Mouse (Mus musculus) hindbrain, postnatal 0 days (tissue): ENCODE results near the gene Wfs1. TPM values are rescaled to one million over a fixed set of nuclear protein-coding genes. Genes with fewer than 3 reads are reported as not detected.

Source experiments
- ATAC-seq: fragments of 200-750 bp; cut with Nextera tagmentation; 2 replicates; pipeline ENCODE4 v1.8.0; 2017; ENCODE audit warnings: mild to moderate bottlenecking, moderate TSS enrichment, moderate library complexity
- DNase-seq: peaks from one replicate; pipeline ENCODE4 v3.0.0-alpha.2; 2015; ENCODE audit warnings: low spot score
- H3K27ac ChIP-seq: fragments of 300-500 bp; sonication (generic); 2 replicates; pipeline ENCODE4 v1.5.1; 2014; ENCODE audit warnings: mild to moderate bottlenecking
- H3K27me3 ChIP-seq: fragments of 300-500 bp; sonication (generic); 2 replicates; pipeline ENCODE4 v1.6.1; 2014; ENCODE audit warnings: low read length, mixed read lengths; ENCODE audit not compliant: insufficient read depth
- H3K36me3 ChIP-seq: fragments of 300-500 bp; sonication (generic); 2 replicates; pipeline ENCODE4 v1.6.1; 2014; ENCODE audit warnings: low read length, mixed read lengths; ENCODE audit not compliant: insufficient read depth
- H3K4me1 ChIP-seq: fragments of 300-500 bp; sonication (generic); 2 replicates; pipeline ENCODE4 v1.6.1; 2014; ENCODE audit warnings: antibody characterized with exemption, low read length, mixed read lengths; ENCODE audit not compliant: insufficient read depth
- H3K4me2 ChIP-seq: fragments of 300-500 bp; sonication (generic); 2 replicates; pipeline ENCODE4 v1.6.1; 2014; ENCODE audit warnings: low read depth, mild to moderate bottlenecking, low read length, moderate library complexity, mixed read lengths
- H3K4me3 ChIP-seq: fragments of 300-500 bp; sonication (generic); 2 replicates; pipeline ENCODE4 v1.5.1; 2014; ENCODE audit warnings: low read length
- H3K9ac ChIP-seq: fragments of 300-500 bp; sonication (generic); replicated peaks from 2 replicates; pipeline ENCODE4 v1.6.1; 2014; ENCODE audit warnings: mild to moderate bottlenecking, low read length, moderate library complexity, mixed read lengths
- H3K9me3 ChIP-seq: fragments of 300-500 bp; sonication (generic); 2 replicates; pipeline ENCODE4 v1.6.1; 2016; ENCODE audit warnings: low read length, mixed read lengths
- CTCF ChIP-seq: IDR thresholded peaks from 2 replicates; pipeline ENCODE4 v1.5.1; 2016; ENCODE audit warnings: antibody characterized with exemption, control low read depth, low read depth
- WGBS: fragments of 180-500 bp; shearing (Covaris S2); extraction: QIAGEN DNeasy Blood & Tissue Kit; methylation state at CpG from one replicate; pipeline ENCODE4 v1.1.7; 2014; 5-methylcytosine and 5-hydroxymethylcytosine counted together
- polyA plus RNA-seq: library from polyadenylated mRNA; unstranded; fragments of >200 nt; fragmentation: Nextera tagmentation; extraction: Ambion mirVana; gene quantifications from 2 replicates; pipeline ENCODE4 v1.2.1, GENCODE M21; 2015
- total RNA-seq: library from RNA; depleted of rRNA; stranded (reverse); fragments of >200 nt; gene quantifications from 2 replicates; pipeline ENCODE4 v1.2.3, GENCODE M21; 2014

Gene Wfs1
- total and polyA plus RNA-seq, 2 experiments from 2014 or later, result 8.7 to 14.0 TPM

- no peaks in the 10 kb centered on the region for H3K9me3 ChIP-seq
- no peaks in the 10 kb centered on the region for H3K27me3 ChIP-seq
- 14% methylated on average over 24 of the region's 24 CpGs for WGBS
- ATAC-seq (peak; percentile 43), DNase-seq (no peak)
- peak; percentile 46 for TF ChIP-seq CTCF
- peak overlapping the region; percentile 57 for H3K9ac ChIP-seq
- H3K4me3 ChIP-seq, result peak overlapping the region; percentile 67
- H3K4me1 ChIP-seq, result no peaks in the 10 kb centered on the region; the same call in none of the 2 replicates
- H3K36me3 ChIP-seq, result no peaks in the 10 kb centered on the region
- H3K4me2 ChIP-seq, result peak overlapping the region; percentile 98
- 0 out of 2 replicates have a peak overlapping the region, but pooled peaks have one; percentile 51 for H3K27ac ChIP-seq
These were observed 753 bp downstream of the Wfs1 start for GRCm38 (mm10) chr5:36988124-36988780.

GRCm38 (mm10) chr5:36986617-36987016 is 2.4 kb downstream of the Wfs1 start:
- no peaks in the 10 kb centered on the region for H3K36me3 ChIP-seq
- 57% methylated on average over 1 of the region's 1 CpGs for WGBS
- no peak overlapping the region for H3K4me3 ChIP-seq
- no peaks in the 10 kb centered on the region for H3K9me3 ChIP-seq
- DNase-seq, result no peak
- H3K4me1 ChIP-seq, result no peaks in the 10 kb centered on the region; the same call in none of the 2 replicates
- no peak overlapping the region for H3K27ac ChIP-seq
- no peaks in the 10 kb centered on the region for H3K27me3 ChIP-seq
- no peak overlapping the region for H3K9ac ChIP-seq
- no peak for TF ChIP-seq CTCF
- H3K4me2 ChIP-seq, result no peak overlapping the region
- ATAC-seq, result no peak

- no peak for TF ChIP-seq CTCF
- Histone ChIP-seq H3K4me3 (no peak overlapping the region), H3K27ac (no peak overlapping the region), H3K4me1 (no peaks in the 10 kb centered on the region), H3K9ac (no peak overlapping the region), H3K9me3 (no peaks in the 10 kb centered on the region), H3K27me3 (no peaks in the 10 kb centered on the region), H3K4me2 (no peak overlapping the region), H3K36me3 (no peaks in the 10 kb centered on the region)
- DNase-seq (no peak), ATAC-seq (no peak)
- 63% methylated on average over 4 of the region's 4 CpGs for WGBS
These were observed 6.7 kb downstream of the Wfs1 start for GRCm38 (mm10) chr5:36982271-36982670.

- Histone ChIP-seq H3K27ac (no peak overlapping the region), H3K9me3 (no peaks in the 10 kb centered on the region), H3K27me3 (no peaks in the 10 kb centered on the region), H3K9ac (no peak overlapping the region), H3K4me3 (no peak overlapping the region), H3K4me1 (no peaks in the 10 kb centered on the region), H3K36me3 (no peaks in the 10 kb centered on the region), H3K4me2 (no peak overlapping the region)
- TF ChIP-seq CTCF, result no peak
- no peak for DNase-seq
- no peak for ATAC-seq
- WGBS, result 79% methylated on average over 7 of the region's 7 CpGs
These were observed 9.4 kb downstream of the Wfs1 start for GRCm38 (mm10) chr5:36979631-36980030.

- H3K4me1 ChIP-seq, result no peaks in the 10 kb centered on the region
- TF ChIP-seq CTCF, result no peak
These were observed 10.0 kb downstream of the Wfs1 start for GRCm38 (mm10) chr5:36979001-36979400.

GRCm38 (mm10) chr5:36977809-36978208 is 11.2 kb downstream of the Wfs1 start:
- Histone ChIP-seq H3K4me1 (no peaks in the 10 kb centered on the region), H3K27me3 (no peaks in the 10 kb centered on the region), H3K9me3 (no peaks in the 10 kb centered on the region), H3K36me3 (no peaks in the 10 kb centered on the region), H3K9ac (no peak overlapping the region), H3K27ac (no peak overlapping the region), H3K4me3 (no peak overlapping the region), H3K4me2 (no peak overlapping the region)
- WGBS, result 60% methylated on average over 9 of the region's 9 CpGs
- no peak for TF ChIP-seq CTCF
- ATAC-seq, result no peak
- no peak for DNase-seq

More at GRCm38 (mm10) chr5:36979001-36979400, 10.0 kb downstream of the Wfs1 start:
- ATAC-seq (no peak), DNase-seq (no peak)
- H3K36me3 ChIP-seq, result no peaks in the 10 kb centered on the region
- no peaks in the 10 kb centered on the region for H3K27me3 ChIP-seq
- 70% methylated on average over 8 of the region's 8 CpGs for WGBS
- H3K9ac ChIP-seq, result no peak overlapping the region
- no peaks in the 10 kb centered on the region for H3K9me3 ChIP-seq
- no peak overlapping the region for H3K4me2 ChIP-seq
- H3K4me3 ChIP-seq, result no peak overlapping the region
- no peak overlapping the region for H3K27ac ChIP-seq

GRCm38 (mm10) chr5:36975336-36975735 is 13.7 kb downstream of the Wfs1 start:
- no peak overlapping the region for H3K4me3 ChIP-seq
- 0 out of 2 replicates have a peak, but pooled peaks cover 3% of the 10 kb centered on the region for H3K36me3 ChIP-seq
- WGBS, result 78% methylated on average over 13 of the region's 13 CpGs
- ATAC-seq (no peak), DNase-seq (no peak)
- no peaks in the 10 kb centered on the region for H3K27me3 ChIP-seq
- no peak overlapping the region for H3K4me2 ChIP-seq
- H3K9ac ChIP-seq, result no peak overlapping the region
- H3K9me3 ChIP-seq, result no peaks in the 10 kb centered on the region
- H3K4me1 ChIP-seq, result no peaks in the 10 kb centered on the region
- H3K27ac ChIP-seq, result no peak overlapping the region
- no peak for TF ChIP-seq CTCF
